Mouse (Mus musculus) neural tube, embryonic 11.5 days (tissue): ENCODE results near the gene App. TPM values are rescaled to one million over a fixed set of nuclear protein-coding genes. Genes with fewer than 3 reads are reported as not detected.

Source experiments
- ATAC-seq: fragments of 200-750 bp; cut with Nextera tagmentation; 2 replicates; pipeline ENCODE4 v1.8.0; 2017; ENCODE audit warnings: moderate number of reproducible peaks, mild to moderate bottlenecking, moderate TSS enrichment, moderate library complexity; ENCODE audit not compliant: insufficient read depth, low FRiP score, low TSS enrichment
- DNase-seq: peaks from one replicate; pipeline ENCODE4 v3.0.0-alpha.2; 2015; ENCODE audit warnings: low spot score
- H3K27ac ChIP-seq: fragments of 300-500 bp; sonication (generic); 2 replicates; pipeline ENCODE4 v1.5.1; 2014; ENCODE audit warnings: low read depth, mild to moderate bottlenecking, low read length
- H3K27me3 ChIP-seq: fragments of 300-500 bp; sonication (generic); 2 replicates; pipeline ENCODE4 v1.6.1; 2014; ENCODE audit warnings: mild to moderate bottlenecking, low read length, mixed read lengths; ENCODE audit not compliant: control insufficient read depth, insufficient read depth
- H3K36me3 ChIP-seq: fragments of 300-500 bp; sonication (generic); 2 replicates; pipeline ENCODE4 v1.6.1; 2014; ENCODE audit warnings: mild to moderate bottlenecking, low read length, moderate library complexity, mixed read lengths; ENCODE audit not compliant: control insufficient read depth, insufficient read depth
- H3K4me1 ChIP-seq: fragments of 300-500 bp; sonication (generic); 2 replicates; pipeline ENCODE4 v1.6.1; 2014; ENCODE audit warnings: low read length, mixed read lengths; ENCODE audit not compliant: control insufficient read depth, insufficient read depth
- H3K4me2 ChIP-seq: fragments of 300-500 bp; sonication (generic); 2 replicates; pipeline ENCODE4 v1.6.1; 2014; ENCODE audit warnings: low read depth, mild to moderate bottlenecking, moderate library complexity
- H3K4me3 ChIP-seq: fragments of 300-500 bp; sonication (generic); 2 replicates; pipeline ENCODE4 v1.5.1; 2014; ENCODE audit warnings: low read depth, low read length
- H3K9ac ChIP-seq: fragments of 300-500 bp; sonication (generic); 2 replicates; pipeline ENCODE4 v1.6.1; 2014; ENCODE audit warnings: mild to moderate bottlenecking, low read length
- H3K9me3 ChIP-seq: fragments of 300-500 bp; sonication (generic); 2 replicates; pipeline ENCODE4 v1.6.1; 2016; ENCODE audit warnings: low read length; ENCODE audit not compliant: control insufficient read depth
- WGBS: fragments of 180-500 bp; shearing (Covaris S2); extraction: QIAGEN DNeasy Blood & Tissue Kit; methylation state at CpG from one replicate; pipeline ENCODE4 v1.1.7; 2014; 5-methylcytosine and 5-hydroxymethylcytosine counted together
- polyA plus RNA-seq: library from polyadenylated mRNA; unstranded; fragments of >200 nt; fragmentation: Nextera tagmentation; extraction: Ambion mirVana; gene quantifications from 2 replicates; pipeline ENCODE4 v1.2.1, GENCODE M21; 2014

The App gene
- polyA plus RNA-seq, 1 experiment from 2014 or later = 210 TPM

GRCm38 (mm10) chr16:85012695-85013094, 160.9 kb downstream of the App start:
- Histone ChIP-seq H3K9me3 (no peaks in the 10 kb centered on the region), H3K4me3 (no peak overlapping the region), H3K27ac (no peak overlapping the region), H3K36me3 (peaks cover 11% of the 10 kb centered on the region), H3K4me1 (no peaks in the 10 kb centered on the region), H3K9ac (no peak overlapping the region), H3K27me3 (no peaks in the 10 kb centered on the region), H3K4me2 (no peak overlapping the region)
- DNase-seq (no peak), ATAC-seq (no peak)
- WGBS = 94% methylated on average over 3 of the region's 3 CpGs

GRCm38 (mm10) chr16:85012172-85012571, 161.4 kb downstream of the App start:
- Histone ChIP-seq H3K4me1 (no peaks in the 10 kb centered on the region), H3K27ac (no peak overlapping the region), H3K4me2 (no peak overlapping the region), H3K9ac (no peak overlapping the region), H3K9me3 (no peaks in the 10 kb centered on the region), H3K36me3 (peaks cover 11% of the 10 kb centered on the region), H3K27me3 (no peaks in the 10 kb centered on the region), H3K4me3 (no peak overlapping the region)
- DNase-seq (no peak), ATAC-seq (no peak)
- WGBS = 95% methylated on average over 5 of the region's 5 CpGs

- no peak for ATAC-seq
- Histone ChIP-seq H3K4me1 (no peaks in the 10 kb centered on the region), H3K36me3 (peaks cover 11% of the 10 kb centered on the region), H3K4me2 (no peak overlapping the region), H3K9me3 (no peaks in the 10 kb centered on the region), H3K4me3 (no peak overlapping the region), H3K9ac (no peak overlapping the region), H3K27ac (no peak overlapping the region), H3K27me3 (no peaks in the 10 kb centered on the region)
- no peak for DNase-seq
- 84% methylated on average over 2 of the region's 2 CpGs for WGBS
Measured at GRCm38 (mm10) chr16:85010651-85011050, 162.9 kb downstream of the App start.

- H3K36me3 ChIP-seq = peaks cover 9% of the 10 kb centered on the region
- 86% methylated on average over 9 of the region's 9 CpGs for WGBS
- ATAC-seq = no peak
Measured at GRCm38 (mm10) chr16:85008866-85009645, 164.5 kb downstream of the App start.

GRCm38 (mm10) chr16:85001939-85002556, 171.5 kb downstream of the App start:
- Histone ChIP-seq H3K4me2 (no peak overlapping the region), H3K4me1 (no peaks in the 10 kb centered on the region), H3K36me3 (no peaks in the 10 kb centered on the region; the same call in 1 of the 2 replicates), H3K9ac (no peak overlapping the region), H3K27ac (no peak overlapping the region), H3K4me3 (no peak overlapping the region), H3K27me3 (no peaks in the 10 kb centered on the region), H3K9me3 (no peaks in the 10 kb centered on the region)
- 96% methylated on average over 5 of the region's 5 CpGs for WGBS
- no peak for DNase-seq
- ATAC-seq = no peak

More at GRCm38 (mm10) chr16:85008866-85009645, 164.5 kb downstream of the App start:
- no peak overlapping the region for H3K27ac ChIP-seq
- no peaks in the 10 kb centered on the region for H3K9me3 ChIP-seq
- no peak for DNase-seq
- no peak overlapping the region for H3K9ac ChIP-seq
- H3K4me3 ChIP-seq = no peak overlapping the region
- H3K4me1 ChIP-seq = no peaks in the 10 kb centered on the region
- no peak overlapping the region for H3K4me2 ChIP-seq
- no peaks in the 10 kb centered on the region for H3K27me3 ChIP-seq

- Histone ChIP-seq H3K36me3 (no peaks in the 10 kb centered on the region; the same call in 1 of the 2 replicates), H3K27me3 (no peaks in the 10 kb centered on the region), H3K4me2 (no peak overlapping the region), H3K27ac (no peak overlapping the region), H3K9ac (no peak overlapping the region), H3K4me3 (no peak overlapping the region), H3K4me1 (no peaks in the 10 kb centered on the region), H3K9me3 (no peaks in the 10 kb centered on the region)
- no peak for DNase-seq
- no peak for ATAC-seq
- WGBS = 90% methylated on average over 7 of the region's 7 CpGs
Measured at GRCm38 (mm10) chr16:85000304-85000703, 173.3 kb downstream of the App start.

- DNase-seq = no peak
- WGBS = 86% methylated on average over 3 of the region's 3 CpGs
Measured at GRCm38 (mm10) chr16:84997551-84997950, 176.0 kb downstream of the App start.

GRCm38 (mm10) chr16:84995441-84995867, 178.1 kb downstream of the App start:
- no peaks in the 10 kb centered on the region for H3K27me3 ChIP-seq
- 74% methylated on average over 6 of the region's 6 CpGs for WGBS
- no peak for DNase-seq
- H3K4me1 ChIP-seq = no peaks in the 10 kb centered on the region
- no peaks in the 10 kb centered on the region; the same call in 1 of the 2 replicates for H3K36me3 ChIP-seq
- no peaks in the 10 kb centered on the region for H3K9me3 ChIP-seq
- no peak for ATAC-seq
- no peak overlapping the region for H3K27ac ChIP-seq
- no peak overlapping the region for H3K4me2 ChIP-seq
- no peak overlapping the region for H3K4me3 ChIP-seq
- no peak overlapping the region for H3K9ac ChIP-seq

More at GRCm38 (mm10) chr16:84997551-84997950, 176.0 kb downstream of the App start:
- H3K4me2 ChIP-seq = no peak overlapping the region
- ATAC-seq = no peak
- no peak overlapping the region for H3K9ac ChIP-seq
- H3K9me3 ChIP-seq = no peaks in the 10 kb centered on the region
- no peak overlapping the region for H3K4me3 ChIP-seq
- no peaks in the 10 kb centered on the region for H3K27me3 ChIP-seq
- H3K36me3 ChIP-seq = no peaks in the 10 kb centered on the region; the same call in 1 of the 2 replicates
- H3K27ac ChIP-seq = no peak overlapping the region
- H3K4me1 ChIP-seq = no peaks in the 10 kb centered on the region

GRCm38 (mm10) chr16:84992888-84993287, 180.7 kb downstream of the App start:
- H3K36me3 ChIP-seq = no peaks in the 10 kb centered on the region
- no peak for DNase-seq
- no peak for ATAC-seq
- no peak overlapping the region for H3K9ac ChIP-seq
- H3K27me3 ChIP-seq = no peaks in the 10 kb centered on the region
- H3K4me2 ChIP-seq = no peak overlapping the region
- no peak overlapping the region for H3K4me3 ChIP-seq
- no peak overlapping the region for H3K27ac ChIP-seq
- no peaks in the 10 kb centered on the region for H3K4me1 ChIP-seq
- H3K9me3 ChIP-seq = no peaks in the 10 kb centered on the region
- 94% methylated on average over 7 of the region's 7 CpGs for WGBS
